Mouse (Mus musculus) liver, embryonic 14 days (tissue): ENCODE measurements around the gene Robo4. TPM values are rescaled to one million over a fixed set of nuclear protein-coding genes. Genes with fewer than 3 reads are reported as not detected.

Experiments used
- polyA plus RNA-seq: library from polyadenylated mRNA; depleted of rRNA; stranded (reverse); fragments of >200 nt; gene quantifications from 2 replicates; pipeline ENCODE4 v1.2.3, GENCODE M21; 2012; rRNA removed

The Robo4 gene
- 1.1 and 1.3 TPM in 2 replicates for polyA plus RNA-seq

DNA sequence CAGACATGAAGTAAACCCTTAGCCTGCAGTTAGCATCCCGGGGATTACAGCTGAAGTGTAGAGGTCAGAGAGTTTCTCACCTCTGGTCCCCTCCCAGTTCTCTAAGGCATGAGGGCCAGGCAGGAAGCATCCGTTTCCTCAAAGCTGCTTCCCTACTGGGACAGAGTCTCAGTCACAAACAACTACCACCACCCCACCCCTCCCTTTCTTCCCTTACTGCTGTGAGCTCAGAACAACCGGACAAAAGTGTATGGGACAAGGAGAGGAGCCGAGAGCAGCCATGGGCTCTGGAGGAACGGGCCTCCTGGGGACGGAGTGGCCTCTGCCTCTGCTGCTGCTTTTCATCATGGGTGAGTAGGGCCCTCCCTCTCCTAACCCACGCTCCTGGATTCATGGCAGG lies at the start of gene Robo4:
Robo4 (plus strand) TSS at position 96 of the 400 bp plus-strand sequence.

GRCm38 (mm10) chr9:37367301-37368080 lies 34.2 kb upstream of the Robo4 start, which contains the start of gene Hepacam:
TSS of gene Hepacam (plus strand) at chr9:37367351.

DNA sequence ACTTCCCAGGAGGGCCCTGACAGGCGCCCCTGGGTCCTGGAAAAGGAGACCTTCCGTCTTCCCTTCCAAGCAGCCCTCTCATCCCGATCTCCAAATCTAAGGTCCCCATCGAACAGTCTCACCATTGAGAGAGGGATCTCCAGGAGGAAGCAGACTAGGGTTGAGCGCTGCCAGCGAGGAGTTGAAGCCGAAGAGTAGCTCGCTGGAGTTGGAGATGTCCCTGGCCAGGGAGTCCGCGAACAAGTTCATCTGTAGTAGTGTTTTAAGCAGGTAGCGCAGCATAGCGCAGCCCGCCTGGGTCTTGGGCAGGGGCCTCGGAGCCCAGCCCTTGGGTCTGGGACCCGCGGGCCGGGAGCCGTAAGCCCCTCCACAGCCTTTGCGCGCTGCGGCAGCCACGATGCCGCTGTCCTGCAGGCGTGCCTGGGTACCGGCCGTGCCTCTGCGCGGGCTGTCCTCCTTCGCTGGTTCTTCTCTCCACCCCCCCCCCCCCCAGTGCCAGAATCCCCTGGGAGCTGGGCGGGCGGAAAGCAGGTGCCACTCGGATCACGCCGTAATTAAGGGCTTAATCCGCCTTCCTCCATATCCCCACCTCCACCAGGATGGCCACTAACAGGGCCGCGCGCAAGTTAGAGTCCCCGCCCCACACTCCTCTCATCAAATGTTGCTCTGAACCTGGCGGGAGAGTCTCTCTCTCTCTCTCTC lies 31.2 kb downstream of the Robo4 start, which contains the start of gene Robo3:
Robo3 (minus strand) TSS at position 527 of the 702 bp plus-strand sequence.

Other genes with a start within 250 kb of the Robo4 start
- gene Tmem218, start 193.7 kb upstream of the Robo4 start, polyA plus RNA-seq = 1.6 TPM in 2 replicates
- gene Slc37a2, start 146.2 kb upstream of the Robo4 start, polyA plus RNA-seq = 0.67 and 1.0 TPM in 2 replicates
- 1.6 and 1.8 TPM in 2 replicates for gene Ccdc15, start 53.5 kb upstream of the Robo4 start, polyA plus RNA-seq
- not detected in 2 replicates for gene Hepacam, start 34.5 kb upstream of the Robo4 start, polyA plus RNA-seq
- gene Robo3, start 31.3 kb downstream of the Robo4 start, polyA plus RNA-seq = 0.33 and 0.34 TPM in 2 replicates
- 9.4 and 9.6 TPM in 2 replicates for gene Msantd2, start 87.4 kb downstream of the Robo4 start, polyA plus RNA-seq
- 6.6 and 7.5 TPM in 2 replicates for gene Esam, start 126.2 kb downstream of the Robo4 start, polyA plus RNA-seq
- 0.52 and 0.84 TPM in 2 replicates for gene Vsig2, start 137.4 kb downstream of the Robo4 start, polyA plus RNA-seq
- 6.7 and 8.0 TPM in 2 replicates for gene Nrgn, start 151.0 kb downstream of the Robo4 start, polyA plus RNA-seq
- 2.5 and 2.6 TPM in 2 replicates for gene Siae, start 153.8 kb downstream of the Robo4 start, polyA plus RNA-seq
- gene Spa17, start 211.8 kb downstream of the Robo4 start, polyA plus RNA-seq = 1.2 and 1.4 TPM in 2 replicates